9 mouse cellular contexts compared by ENCODE assay signal in the genomic region with DNA sequence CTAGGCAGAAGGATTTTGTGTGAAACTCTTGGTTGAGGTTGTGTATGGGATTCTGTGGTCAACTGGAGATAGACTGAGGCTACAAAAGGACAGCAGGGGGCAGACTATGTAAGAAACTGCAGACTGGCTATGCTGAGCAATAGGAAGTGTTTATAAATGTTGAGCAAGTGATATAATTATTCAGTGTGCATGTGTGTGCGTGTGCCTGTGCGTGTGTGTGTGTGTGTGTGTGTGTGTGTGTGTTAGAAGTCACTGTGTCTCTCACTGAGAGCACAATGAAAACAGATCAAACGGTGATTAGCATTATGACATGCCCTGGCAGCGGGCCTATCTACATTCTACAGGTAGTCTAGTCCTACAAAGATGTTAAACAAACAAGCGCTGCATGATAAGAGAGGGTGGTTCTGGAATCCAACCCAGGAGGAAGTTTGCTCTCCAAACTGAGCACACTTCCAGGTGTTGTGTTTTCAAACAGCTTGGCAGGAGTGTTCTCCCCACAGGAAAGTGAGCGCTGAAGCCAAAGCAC. TPM values are rescaled to one million over a fixed set of nuclear protein-coding genes. Genes with fewer than 3 reads are reported as not detected.
DNase-seq lines count a peak whose midpoint lies in the region; ATAC-seq and TF ChIP-seq lines count a peak whose summit lies in the region.
"Had no signal": no experiment of that assay in that cellular context is flagged by ENCODE, and none has a peak within 500 bp of the region (broad histone marks: within the 10 kb centered on the region; RNA-seq: fewer than 3 reads in every experiment).

TSS of gene Gbp5 (plus strand) at position 443 of the 526 bp plus-strand sequence.

- intact Hi-C loops in heart, adult 2 months (cut with DNase I), result loop anchor here (1.0 kb wide), 2 partner anchors 67 to 127 kb away; partner anchors contain the start of genes Gbp2 and Gbp3

- TF ChIP-seq EP300 in heart, adult 2 months (IDR thresholded peaks at IDR 0.05; ENCODE audit: insufficient read depth, low read depth, low read length), result peak; percentile 92

- peak; percentile 82 for TF ChIP-seq CTCF in heart, adult 2 months (IDR thresholded peaks at IDR 0.05)

- H3K27me3 ChIP-seq in limb, embryonic 14.5 days (ENCODE audit: control insufficient read depth, insufficient read depth, low read length), result no peaks in the 10 kb centered on the region
- H3K27me3 ChIP-seq in limb, embryonic 10.5 days (ENCODE audit: low read depth, poor library complexity, severe bottlenecking), result no peaks in the 10 kb centered on the region
- H3K27me3 ChIP-seq in heart, adult 2 months (ENCODE audit: control insufficient read depth, insufficient read depth, low read length), result no peaks in the 10 kb centered on the region
- H3K27me3 ChIP-seq: embryonic facial prominence, embryonic 13.5 days had no signal

- no peaks in the 10 kb centered on the region for H3K4me1 ChIP-seq in limb, embryonic 14.5 days (ENCODE audit: control insufficient read depth, insufficient read depth, low read length)
- H3K4me1 ChIP-seq in limb, embryonic 10.5 days, result 0 out of 2 replicates have a peak, but pooled peaks cover 3% of the 10 kb centered on the region
- H3K4me1 ChIP-seq in heart, adult 2 months (ENCODE audit: control insufficient read depth, insufficient read depth, low read length), result peaks cover 15% of the 10 kb centered on the region
- H3K4me1 ChIP-seq: embryonic facial prominence, embryonic 13.5 days had no signal

- H3K9ac ChIP-seq in limb, embryonic 14.5 days (ENCODE audit: low read depth, low read length, severe bottlenecking), result no peak within 1 kb of the TSS
- peak within 1 kb of the TSS; percentile 6; the same call in 1 of the 2 replicates for H3K9ac ChIP-seq in heart, adult 2 months (ENCODE audit: low read depth, low read length)
- H3K9ac ChIP-seq: embryonic facial prominence, embryonic 13.5 days had no signal

- H3K27ac ChIP-seq in limb, embryonic 14.5 days (replicated peaks; ENCODE audit: low read depth, low read length), result no peak within 1 kb of the TSS
- no peak within 1 kb of the TSS for H3K27ac ChIP-seq in limb, embryonic 10.5 days
- peak within 1 kb of the TSS; percentile 89 for H3K27ac ChIP-seq in heart, adult 2 months
- H3K27ac ChIP-seq: embryonic facial prominence, embryonic 13.5 days had no signal

- WGBS in limb, embryonic 14.5 days, result 68% methylated on average over 6 of the region's 6 CpGs
- WGBS in limb, embryonic 10.5 days, result 79% methylated on average over 6 of the region's 6 CpGs
- 28% methylated on average over 6 of the region's 6 CpGs for WGBS in heart, adult 2 months

- no peaks in the 10 kb centered on the region for H3K36me3 ChIP-seq in limb, embryonic 14.5 days (ENCODE audit: control insufficient read depth, insufficient read depth, low read length)
- no peaks in the 10 kb centered on the region for H3K36me3 ChIP-seq in limb, embryonic 10.5 days
- peaks cover 8% of the 10 kb centered on the region for H3K36me3 ChIP-seq in heart, adult 2 months (ENCODE audit: control insufficient read depth, insufficient read depth, low read length)
- H3K36me3 ChIP-seq: embryonic facial prominence, embryonic 13.5 days had no signal

- peak; percentile 29 for DNase-seq in limb, embryonic 14.5 days (ENCODE audit: low spot score)
- no peak for DNase-seq in limb, embryonic 10.5 days (ENCODE audit: low spot score)
- peak; percentile 69 for DNase-seq in adrenal gland, postnatal 10 days
- peak; percentile 81 to 90 for DNase-seq in heart, adult 2 months
- DNase-seq in kidney, adult 8-10 months, result peak; percentile 65 to 68
- DNase-seq in lung, adult 18-20 months, result peak; percentile 94 to 97
- DNase-seq in retina, embryonic 14.5 days (ENCODE audit: low spot score), result peak; percentile 63
- peak; percentile 90 to 93 for DNase-seq in urinary bladder, postnatal 36 days (ENCODE audit: low spot score in 2 of 2)

- H3K79me2 ChIP-seq in heart, adult 2 months (replicated peaks; ENCODE audit: control insufficient read depth, insufficient read depth, low read length), result no peaks in the 10 kb centered on the region

- 0 out of 2 replicates have a peak, but pooled peaks have one; percentile 34 for ATAC-seq in limb, embryonic 14.5 days (ENCODE audit: low FRiP score, low read depth)

- no peaks in the 10 kb centered on the region for H3K9me3 ChIP-seq in limb, embryonic 14.5 days (ENCODE audit: control insufficient read depth, low read length)
- no peaks in the 10 kb centered on the region for H3K9me3 ChIP-seq in limb, embryonic 10.5 days (replicated peaks)
- H3K9me3 ChIP-seq: embryonic facial prominence, embryonic 13.5 days had no signal

- no peak within 1 kb of the TSS for H3K4me2 ChIP-seq in limb, embryonic 14.5 days (replicated peaks; ENCODE audit: low read depth, low read length, severe bottlenecking)
- H3K4me2 ChIP-seq: embryonic facial prominence, embryonic 13.5 days had no signal

- no peak within 1 kb of the TSS for H3K4me3 ChIP-seq in limb, embryonic 14.5 days (replicated peaks; ENCODE audit: low read length)
- H3K4me3 ChIP-seq in limb, embryonic 10.5 days, result no peak within 1 kb of the TSS
- H3K4me3 ChIP-seq in heart, adult 2 months, result no peak within 1 kb of the TSS
- H3K4me3 ChIP-seq: embryonic facial prominence, embryonic 13.5 days had no signal

- no peak for TF ChIP-seq POLR2A in limb, embryonic 14.5 days (IDR thresholded peaks at IDR 0.05; ENCODE audit: borderline replicate concordance, extremely low read depth, insufficient read depth, insufficient read length)
- peak; percentile 51; the same call in 1 of the 2 replicates for TF ChIP-seq POLR2A in heart, adult 2 months (IDR thresholded peaks at IDR 0.05; ENCODE audit: insufficient read depth, low read depth, low read length)

RNA-seq across cellular contexts. Expression of gene Gbp5, which starts in this region (rescaled TPM):
- 0.14 and 0.16 TPM in 2 replicates for polyA plus RNA-seq in limb, embryonic 14.5 days (2012; rRNA removed)
- 0.06 and 0.11 TPM in 2 replicates for polyA plus RNA-seq in limb, embryonic 14.5 days (2014; fragmentation: Nextera tagmentation; extraction: Ambion mirVana)
- polyA plus RNA-seq in limb, embryonic 10.5 days (2016; fragmentation: Nextera tagmentation; extraction: Ambion mirVana), result 0.04 TPM in 1 of 2 replicates, not detected in the other
- total RNA-seq in adrenal gland, postnatal 10 days (2021), result 1 to 10 TPM; 3.4 to 5.1 TPM
- total RNA-seq in heart, adult 2 months (2021), result 10 to 100 TPM in 1 of 2 experiments, 1 to 10 TPM in 1; 6.0 to 10.9 TPM
- 2.1 and 4.3 TPM in 2 replicates for polyA plus RNA-seq in heart, adult 2 months (2012; rRNA removed)

Comparison
In these comparisons a context has a peak if more than half of its experiments do, and no peak if none do; other contexts are left out.
1. Peak in DNase-seq and ATAC-seq in limb, embryonic 14.5 days; RNA of the gene not detected or under 1 TPM.